Mouse (Mus musculus): ENCODE data around the gene Apbb1. TPM values are rescaled to one million over a fixed set of nuclear protein-coding genes. Genes with fewer than 3 reads are reported as not detected.

Apbb1 gene
- polyA plus RNA-seq (2012; ENCODE audit: low replicate concordance) = 0.97 and 1.3 TPM in 2 replicates

DNA sequence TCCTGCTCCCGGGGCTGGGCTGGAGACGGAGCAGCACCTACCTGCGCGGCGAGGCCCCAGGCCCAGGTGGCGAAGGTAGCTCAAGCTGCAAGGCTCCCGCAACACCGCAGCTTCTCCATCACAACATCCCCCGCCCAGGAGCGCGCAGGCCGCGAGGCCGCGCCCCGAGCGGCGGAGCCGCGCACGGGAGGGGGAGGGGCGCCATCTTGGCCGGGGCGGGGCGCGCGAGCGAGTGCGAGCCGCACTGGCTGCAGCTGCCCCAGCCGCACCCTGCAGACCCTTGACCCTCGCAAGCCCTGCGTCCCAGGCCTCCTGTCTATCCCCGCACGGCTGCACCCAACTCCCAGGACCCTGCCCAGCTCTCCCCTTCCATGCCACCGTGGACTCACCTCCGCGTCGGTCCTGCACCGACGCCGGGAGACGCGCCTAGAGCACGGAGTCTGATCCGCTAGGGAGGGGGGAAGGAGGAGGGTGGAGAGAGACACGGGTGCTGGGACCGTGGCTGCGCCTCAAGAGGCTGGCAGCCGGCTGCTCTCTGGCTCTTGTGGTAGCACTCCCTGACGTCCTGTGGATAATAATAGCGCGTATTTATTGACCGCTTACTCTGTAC is at the start of gene Apbb1:
Gene Apbb1, minus strand, starts transcription at position 560 of the 610 bp plus-strand sequence.

DNA sequence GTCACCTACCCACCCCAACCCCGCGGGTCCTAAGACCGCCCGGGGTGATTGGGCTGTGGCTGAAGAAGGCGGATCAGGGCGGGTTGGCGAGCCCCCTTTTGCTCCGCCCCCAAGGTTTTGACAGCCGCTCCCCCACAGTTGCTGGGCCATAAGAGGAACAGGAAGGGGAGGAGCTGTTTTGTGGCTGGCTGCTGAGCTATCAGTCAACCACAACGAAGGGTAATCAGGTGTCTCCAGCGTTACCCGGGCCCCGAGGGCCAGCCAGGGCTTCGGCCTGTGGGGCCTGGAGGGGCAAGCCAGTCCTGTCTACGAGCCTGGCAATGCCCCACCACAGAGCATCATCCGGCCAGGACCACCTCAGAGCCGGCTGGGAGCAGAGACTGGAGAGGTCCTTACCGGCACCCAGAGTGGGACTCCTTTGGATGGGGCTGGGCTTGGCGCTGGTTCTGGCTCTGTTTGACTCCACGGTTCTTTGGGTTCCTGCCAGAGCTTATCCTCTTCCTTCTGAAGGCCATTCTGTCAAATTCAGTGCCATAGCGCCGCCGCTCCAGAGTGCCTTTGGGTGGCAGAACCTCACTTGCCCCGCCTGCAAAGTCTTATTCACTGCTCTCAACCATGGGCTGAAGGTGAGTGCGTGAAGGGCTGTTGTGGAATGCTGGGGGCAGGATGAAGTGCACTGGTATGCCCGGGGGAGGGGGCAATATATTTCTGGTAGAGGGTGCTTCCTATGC is 27.1 kb downstream of the Apbb1 start, which contains the start of gene Smpd1:
Gene Smpd1, plus strand, starts transcription at position 149 of the 731 bp plus-strand sequence.

Other genes starting within 250 kb of the Apbb1 start
- gene Olfr690, start 247.5 kb downstream of the Apbb1 start, polyA plus RNA-seq (2012; ENCODE audit: low replicate concordance) = not detected in 2 replicates
- gene Olfr691, start 239.4 kb downstream of the Apbb1 start, polyA plus RNA-seq (2012; ENCODE audit: low replicate concordance) = not detected in 2 replicates
- gene Olfr692, start 213.4 kb downstream of the Apbb1 start, polyA plus RNA-seq (2012; ENCODE audit: low replicate concordance) = not detected in 2 replicates
- not detected in 2 replicates for gene Gm5901, start 206.6 kb downstream of the Apbb1 start, polyA plus RNA-seq (2012; ENCODE audit: low replicate concordance)
- 65.0 and 67.0 TPM in 2 replicates for gene Fam160a2, start 181.6 kb downstream of the Apbb1 start, polyA plus RNA-seq (2012; ENCODE audit: low replicate concordance)
- gene Cnga4, start 177.1 kb downstream of the Apbb1 start, polyA plus RNA-seq (2012; ENCODE audit: low replicate concordance) = not detected in 2 replicates
- gene Cckbr, start 155.9 kb downstream of the Apbb1 start, polyA plus RNA-seq (2012; ENCODE audit: low replicate concordance) = 0.07 TPM in 1 of 2 replicates, not detected in the other
- gene Cavin3, start 99.4 kb downstream of the Apbb1 start, polyA plus RNA-seq (2012; ENCODE audit: low replicate concordance) = 3.8 and 5.3 TPM in 2 replicates
- gene Smpd1, start 27.3 kb downstream of the Apbb1 start, polyA plus RNA-seq (2012; ENCODE audit: low replicate concordance) = 18.1 and 38.9 TPM in 2 replicates
- gene Hpx, start 18.5 kb upstream of the Apbb1 start, polyA plus RNA-seq (2012; ENCODE audit: low replicate concordance) = not detected in 2 replicates
- 5.6 and 6.8 TPM in 2 replicates for gene Trim3, start 51.9 kb upstream of the Apbb1 start, polyA plus RNA-seq (2012; ENCODE audit: low replicate concordance)
- gene Timm10b, start 58.4 kb upstream of the Apbb1 start, polyA plus RNA-seq (2012; ENCODE audit: low replicate concordance) = 182 and 273 TPM in 2 replicates
- 56.0 and 57.5 TPM in 2 replicates for gene Arfip2, start 58.8 kb upstream of the Apbb1 start, polyA plus RNA-seq (2012; ENCODE audit: low replicate concordance)
- gene Gm45799, start 58.9 kb upstream of the Apbb1 start, polyA plus RNA-seq (2012; ENCODE audit: low replicate concordance) = 9.1 and 148 TPM in 2 replicates
- gene Dnhd1, start 69.2 kb upstream of the Apbb1 start, polyA plus RNA-seq (2012; ENCODE audit: low replicate concordance) = 0.07 and 0.25 TPM in 2 replicates
- gene Ilk, start 154.9 kb upstream of the Apbb1 start, polyA plus RNA-seq (2012; ENCODE audit: low replicate concordance) = 26.6 and 31.7 TPM in 2 replicates
- 29.3 and 52.2 TPM in 2 replicates for gene Rrp8, start 155.7 kb upstream of the Apbb1 start, polyA plus RNA-seq (2012; ENCODE audit: low replicate concordance)
- 229 and 336 TPM in 2 replicates for gene Taf10, start 162.7 kb upstream of the Apbb1 start, polyA plus RNA-seq (2012; ENCODE audit: low replicate concordance)
- 35.8 and 58.7 TPM in 2 replicates for gene Tpp1, start 170.6 kb upstream of the Apbb1 start, polyA plus RNA-seq (2012; ENCODE audit: low replicate concordance)
- gene Dchs1, start 206.0 kb upstream of the Apbb1 start, polyA plus RNA-seq (2012; ENCODE audit: low replicate concordance) = 0.41 and 1.3 TPM in 2 replicates
- gene Mrpl17, start 229.4 kb upstream of the Apbb1 start, polyA plus RNA-seq (2012; ENCODE audit: low replicate concordance) = 68.8 and 108 TPM in 2 replicates